Mouse (Mus musculus) frontal cortex, postnatal 25 days (tissue): ENCODE results near the gene Slc5a10.

ENCODE experiments used
- DNase-seq, 2 experiments: peaks; one replicate each; pipeline ENCODE4 v3.0.0; 2022; ENCODE audit warnings: low spot score in 2 of 2

Gene Slc5a10

GRCm38 (mm10) chr11:61705581-61705980 lies 15.0 kb downstream of the Slc5a10 start:
- no peak for DNase-seq

- no peak for DNase-seq
Observed at GRCm38 (mm10) chr11:61702494-61702893, 18.1 kb downstream of the Slc5a10 start.

DNA sequence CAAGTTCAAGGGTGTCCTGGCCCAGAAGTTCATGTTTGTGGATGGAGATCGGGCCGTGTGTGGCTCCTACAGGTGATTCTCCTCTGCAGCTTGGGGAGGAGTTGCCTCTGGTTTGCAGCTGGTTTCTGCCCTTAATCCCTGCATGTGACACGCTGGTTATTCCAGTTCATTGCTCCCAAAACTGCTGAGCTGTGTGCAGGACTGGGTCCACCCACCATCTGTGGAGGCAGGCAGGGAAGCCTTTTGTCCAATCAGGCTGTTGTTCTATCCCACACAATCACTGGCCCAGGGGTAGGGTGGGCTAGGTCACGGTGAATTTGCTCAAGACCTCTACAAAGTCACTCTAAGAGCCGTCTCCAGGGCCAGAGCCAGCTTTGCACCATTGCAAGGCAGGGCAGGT lies 18.9 kb downstream of the Slc5a10 start:
- no peak for DNase-seq

- no peak for DNase-seq
Observed at GRCm38 (mm10) chr11:61699933-61700332, 20.7 kb downstream of the Slc5a10 start.

GRCm38 (mm10) chr11:61699460-61699859 lies 21.2 kb downstream of the Slc5a10 start:
- no peak for DNase-seq

DNA sequence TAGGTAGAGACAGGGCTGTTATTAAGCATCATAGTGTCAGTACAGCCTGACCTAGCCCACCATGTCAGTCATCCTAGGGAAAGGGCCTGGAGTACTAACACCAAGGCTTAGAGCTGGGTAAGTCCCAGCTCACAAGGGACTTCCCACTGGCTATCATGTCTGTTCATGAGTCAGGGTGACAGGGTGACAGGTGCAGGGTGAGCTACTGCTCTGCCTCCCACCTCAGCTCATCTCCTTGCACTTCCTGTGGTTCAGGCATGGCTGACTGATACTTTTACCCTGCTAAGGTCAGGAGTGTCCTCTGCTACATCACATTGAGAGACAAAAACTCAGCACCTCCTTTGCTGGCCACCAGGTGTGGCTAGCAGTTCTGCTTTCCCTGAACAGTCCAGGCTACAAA lies 21.8 kb downstream of the Slc5a10 start:
- no peak for DNase-seq

GRCm38 (mm10) chr11:61692996-61693395 lies 27.6 kb downstream of the Slc5a10 start:
- no peak for DNase-seq

DNA sequence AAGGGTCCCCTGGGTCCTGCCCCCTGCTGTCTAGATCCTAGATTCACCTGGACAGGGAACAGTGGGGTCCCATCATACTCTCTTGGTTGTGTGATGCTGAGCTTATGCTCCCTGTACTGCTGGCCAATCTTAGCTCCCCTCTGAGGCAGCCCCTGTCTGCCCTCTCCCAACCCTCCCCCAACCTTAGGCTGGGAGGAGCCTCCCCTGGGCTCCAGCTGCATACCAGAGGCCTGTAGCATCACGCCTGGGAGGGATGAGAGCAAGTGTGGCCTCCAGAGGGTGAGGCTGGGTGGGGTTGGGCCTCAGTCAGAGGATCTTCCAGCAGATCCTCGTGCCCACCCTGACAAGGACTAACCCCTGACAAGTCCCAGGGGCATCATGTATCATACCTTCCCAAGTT lies 33.0 kb downstream of the Slc5a10 start:
- DNase-seq = no peak

DNA sequence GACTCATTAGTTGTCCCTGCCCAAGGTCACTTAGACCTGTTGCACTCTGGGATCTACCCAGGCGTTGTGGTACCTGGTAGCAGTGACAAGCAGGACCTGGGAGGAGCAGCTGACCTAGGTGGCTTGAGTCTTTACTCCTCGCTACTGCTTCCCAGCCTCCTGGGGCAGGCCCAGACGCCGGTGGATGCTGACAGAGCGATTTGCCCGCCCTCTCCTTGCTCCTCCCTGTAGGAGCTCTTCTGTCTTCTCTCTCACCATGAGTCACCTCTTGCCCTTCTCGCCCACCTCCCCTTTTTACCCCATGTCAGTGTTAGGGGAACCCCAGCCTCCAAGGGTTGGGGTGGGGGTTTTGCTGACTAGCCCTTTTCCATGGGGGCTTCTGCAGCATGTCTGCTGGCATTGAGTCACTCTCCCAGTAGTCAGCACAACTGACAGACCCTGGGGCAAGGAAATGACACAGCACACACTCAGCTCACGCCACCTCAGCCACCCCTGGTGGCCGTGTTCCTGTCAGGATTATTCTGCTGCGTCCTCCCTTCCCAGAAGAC lies 33.6 kb downstream of the Slc5a10 start:
- DNase-seq = no peak

GRCm38 (mm10) chr11:61686141-61686540 lies 34.5 kb downstream of the Slc5a10 start:
- no peak for DNase-seq

DNA sequence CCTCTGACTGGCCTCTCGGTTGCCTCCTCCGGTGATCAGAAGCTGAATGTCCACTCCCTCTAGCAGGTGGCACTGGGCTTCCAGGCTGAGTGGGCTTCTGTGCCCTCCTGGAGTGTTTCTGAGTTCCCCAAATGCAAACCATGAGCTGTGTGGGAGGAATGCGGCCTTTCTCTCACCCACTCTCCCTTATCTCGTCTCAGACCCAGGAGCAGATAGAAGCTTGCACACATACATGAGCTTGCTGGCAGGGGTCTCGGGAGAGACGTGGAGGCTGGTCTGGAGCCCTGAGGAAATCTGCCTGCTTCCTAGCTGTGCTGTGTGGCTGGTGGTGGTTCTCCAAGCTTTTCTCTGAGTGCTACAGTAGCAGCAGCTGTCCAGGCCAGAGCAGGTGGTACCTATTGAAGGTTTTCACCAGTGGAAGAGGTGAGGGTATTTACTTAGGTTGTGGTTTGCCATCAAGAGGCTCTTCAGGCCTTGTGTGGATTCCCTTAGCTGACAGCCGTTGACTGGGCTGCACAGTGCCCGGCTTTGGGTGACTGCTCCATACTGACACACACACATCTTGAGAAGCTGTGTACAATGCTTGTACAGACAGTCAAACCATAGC lies 35.4 kb downstream of the Slc5a10 start:
- no peak for DNase-seq

DNA sequence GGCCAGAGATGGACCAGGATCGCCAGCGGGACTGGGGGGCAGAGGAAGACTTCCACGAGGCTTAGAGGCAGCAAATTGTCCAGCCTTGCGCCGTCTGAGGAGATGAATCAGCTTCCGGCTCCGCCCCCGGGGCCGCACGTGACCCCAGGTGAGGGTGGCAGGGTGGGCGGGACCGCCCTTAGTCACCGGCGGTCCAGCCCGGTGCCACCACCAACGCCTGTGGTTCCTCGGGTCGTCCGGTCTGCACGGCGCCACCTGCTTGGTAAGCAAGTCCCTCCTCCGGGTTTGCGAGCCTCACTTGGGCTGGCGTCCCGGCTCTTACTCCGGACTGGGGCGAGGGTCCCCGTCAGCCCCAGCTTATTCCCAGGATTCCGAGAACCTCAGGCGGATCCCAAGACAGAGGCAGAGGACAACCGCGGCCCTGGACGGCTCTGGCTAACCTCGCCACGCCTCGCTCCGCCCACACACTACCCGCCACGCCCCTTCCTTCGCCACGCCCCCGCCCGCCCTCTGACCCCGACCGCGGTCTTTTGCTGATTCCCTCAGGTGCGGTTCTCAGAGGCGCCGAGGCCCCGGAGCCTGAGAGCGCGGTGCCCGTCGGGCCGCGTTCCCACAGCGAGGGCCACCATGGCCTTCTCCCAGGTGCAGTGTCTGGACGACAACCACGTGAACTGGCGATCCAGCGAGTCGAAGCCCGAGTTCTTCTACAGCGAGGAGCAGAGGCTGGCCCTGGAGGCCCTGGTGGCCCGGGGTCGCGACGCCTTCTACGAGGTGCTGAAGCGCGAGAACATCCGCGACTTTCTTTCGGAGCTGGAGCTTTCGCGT lies 36.5 kb downstream of the Slc5a10 start, which contains the start of gene Fam83g:
Fam83g (plus strand) TSS at position 185 of the 825 bp plus-strand sequence.
- no peak for DNase-seq

GRCm38 (mm10) chr11:61679091-61679866 lies 41.3 kb downstream of the Slc5a10 start:
- DNase-seq = no peak

GRCm38 (mm10) chr11:61677709-61678108 lies 42.9 kb downstream of the Slc5a10 start:
- DNase-seq = no peak

DNA sequence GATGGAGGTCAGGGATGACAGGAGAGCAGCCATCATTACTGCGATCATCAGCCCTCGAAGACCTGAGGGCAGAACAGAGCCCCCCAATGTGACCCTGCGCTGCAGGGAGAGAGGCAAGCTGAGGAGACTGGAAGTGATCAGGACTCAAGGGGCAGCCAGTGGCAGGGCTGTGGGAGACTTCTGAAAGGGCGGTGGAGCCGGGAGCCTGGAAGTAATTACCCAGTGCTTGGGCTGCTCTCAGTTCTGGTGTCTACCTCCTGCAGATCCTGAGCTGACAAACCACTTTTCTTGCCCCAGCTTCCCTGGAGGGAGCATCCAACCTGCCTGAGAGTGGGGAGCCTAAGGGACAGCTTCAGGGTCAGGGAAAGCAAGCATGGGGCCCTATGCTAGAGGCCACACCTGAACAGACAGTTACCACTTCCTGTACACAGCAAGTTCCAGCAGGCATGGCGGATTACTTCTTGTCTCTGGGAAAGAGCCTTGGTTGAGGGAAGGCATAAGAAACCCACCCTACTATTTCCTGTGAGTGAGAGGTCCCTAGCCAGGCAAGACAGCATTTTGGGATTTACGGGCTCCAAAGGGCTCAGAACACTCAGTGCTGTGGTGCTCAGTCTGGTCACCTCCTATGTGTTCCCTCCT lies 44.3 kb downstream of the Slc5a10 start:
- DNase-seq = no peak

DNA sequence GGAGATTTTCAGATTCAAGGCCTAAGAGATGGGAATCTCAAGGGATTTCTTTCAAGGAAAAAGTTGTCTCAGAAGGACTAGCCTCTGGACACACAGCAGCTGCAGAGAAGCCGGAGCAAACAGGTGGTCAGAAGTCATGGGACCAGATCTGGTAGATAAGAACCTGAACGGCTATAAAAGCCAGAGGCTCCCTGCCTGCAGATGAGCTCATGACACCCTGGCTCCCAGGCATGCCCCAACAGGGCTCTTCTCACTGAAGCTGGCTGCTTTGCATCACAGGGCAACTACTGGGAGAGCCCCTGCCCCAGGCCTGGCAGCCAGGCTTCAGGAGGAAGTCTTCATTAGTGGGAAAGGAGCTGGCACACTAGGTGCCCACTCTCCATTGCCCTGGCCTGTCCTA lies 45.3 kb downstream of the Slc5a10 start:
- DNase-seq = no peak

DNA sequence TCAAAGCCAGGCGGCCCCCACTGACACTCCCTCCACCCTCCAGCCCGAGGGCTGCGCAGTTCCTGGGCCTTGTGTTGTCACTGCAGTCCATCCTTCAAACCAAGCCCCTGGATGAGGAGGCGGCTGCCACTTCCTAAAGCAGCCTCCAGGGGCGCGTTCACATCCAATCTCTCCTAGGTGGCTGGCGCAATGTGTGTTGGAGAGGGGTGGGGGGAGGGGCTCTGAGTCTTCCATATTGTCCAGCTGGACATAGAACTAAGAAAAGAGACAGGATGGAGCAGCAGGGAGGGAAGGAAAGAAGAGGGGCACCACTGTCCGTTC lies 45.8 kb downstream of the Slc5a10 start:
- DNase-seq = no peak

- DNase-seq = no peak
Observed at GRCm38 (mm10) chr11:61674151-61674838, 46.3 kb downstream of the Slc5a10 start.

- DNase-seq = no peak
Observed at GRCm38 (mm10) chr11:61673686-61674085, 46.9 kb downstream of the Slc5a10 start.

DNA sequence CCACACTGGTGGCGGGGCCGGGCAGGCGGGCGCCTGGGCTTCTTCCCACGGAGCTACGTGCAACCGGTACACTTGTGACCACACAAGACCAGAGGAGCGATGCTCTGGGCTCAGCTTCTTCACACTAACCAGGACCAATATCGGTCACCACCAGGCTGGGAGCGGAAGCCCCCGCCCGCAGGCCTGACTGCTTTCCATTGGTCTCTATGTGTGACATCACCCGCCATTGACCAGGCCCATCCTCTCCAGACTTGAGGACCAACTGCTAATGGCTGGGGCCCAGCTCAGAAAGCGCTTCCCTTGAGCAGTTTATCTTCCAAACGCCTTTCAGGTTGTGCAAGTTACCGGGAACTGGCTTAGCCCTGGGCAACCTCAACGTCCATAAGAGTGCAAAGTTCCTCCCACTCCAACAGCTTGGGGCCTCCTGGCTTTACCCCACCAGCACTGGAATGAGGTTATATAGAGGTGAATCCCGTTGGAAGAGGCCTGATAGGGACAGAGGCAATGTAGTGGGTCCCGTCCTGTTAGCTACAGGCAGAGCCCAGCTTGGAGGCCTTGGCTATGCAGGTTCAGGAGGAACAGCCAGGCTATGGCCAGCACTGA lies 48.7 kb downstream of the Slc5a10 start:
- DNase-seq = no peak
